In genomic region chr17:3084551-3084930, GRCm38 (mm10) we compare ENCODE assay signal across 8 mouse cellular contexts. TPM values are rescaled to one million over a fixed set of nuclear protein-coding genes. Genes with fewer than 3 reads are reported as not detected.
DNase-seq lines count a peak whose midpoint lies in the region; ATAC-seq and TF ChIP-seq lines count a peak whose summit lies in the region.

No protein-coding gene starts in this region.

- no peaks in the 10 kb centered on the region for H3K79me2 ChIP-seq in CH12.LX (replicated peaks; ENCODE audit: control insufficient read depth, extremely low read depth, insufficient read depth, poor library complexity, severe bottlenecking)

- H3K36me3 ChIP-seq in CH12.LX (replicated peaks in 1 of 2; ENCODE audit: control insufficient read depth in 1 of 2, insufficient read depth in 1 of 2, low read length in 1 of 2): no peaks in the 10 kb centered on the region
- H3K36me3 ChIP-seq in forebrain, embryonic 10.5 days (replicated peaks): no peaks in the 10 kb centered on the region
- no peaks in the 10 kb centered on the region for H3K36me3 ChIP-seq in heart, embryonic 16.5 days (ENCODE audit: control insufficient read depth, insufficient read depth)
- no peaks in the 10 kb centered on the region for H3K36me3 ChIP-seq in lung, embryonic 14.5 days (ENCODE audit: insufficient read depth)

- H3K9me3 ChIP-seq in CH12.LX (replicated peaks; ENCODE audit: low read length): no peaks in the 10 kb centered on the region
- peaks cover 3% of the 10 kb centered on the region for H3K9me3 ChIP-seq in forebrain, embryonic 10.5 days
- H3K9me3 ChIP-seq in heart, embryonic 16.5 days (replicated peaks; ENCODE audit: control insufficient read depth, low read length): no peaks in the 10 kb centered on the region
- H3K9me3 ChIP-seq in lung, embryonic 14.5 days (ENCODE audit: low read depth, low read length): no peaks in the 10 kb centered on the region; the same call in 1 of the 2 replicates

- TF ChIP-seq CTCF in CH12.LX (conservative IDR thresholded peaks at IDR 0.05 in 1 of 2, IDR thresholded peaks at IDR 0.05 in 1 of 2; ENCODE audit: low read depth in 2 of 2, low read length in 2 of 2): peak in 1 of 2 experiments; percentile 61; a peak in 2 of 4 replicates
- peak; percentile 84 for TF ChIP-seq CTCF in lung, embryonic 14.5 days (IDR thresholded peaks at IDR 0.05; ENCODE audit: low read depth)

- no peak for TF ChIP-seq EP300 in CH12.LX (IDR thresholded peaks at IDR 0.05; ENCODE audit: low read length)

- H3K4me1 ChIP-seq in CH12.LX (ENCODE audit: control insufficient read depth in 1 of 2, insufficient read depth in 2 of 2): peaks cover 15 to 22% of the 10 kb centered on the region in 2 experiments
- H3K4me1 ChIP-seq in forebrain, embryonic 10.5 days: peaks cover 6% of the 10 kb centered on the region
- H3K4me1 ChIP-seq in heart, embryonic 16.5 days (ENCODE audit: control insufficient read depth, insufficient read depth, low read length): no peaks in the 10 kb centered on the region
- H3K4me1 ChIP-seq in lung, embryonic 14.5 days (ENCODE audit: insufficient read depth): no peaks in the 10 kb centered on the region

- peak overlapping the region; percentile 68 for H3K9ac ChIP-seq in CH12.LX (ENCODE audit: insufficient read depth, low read depth)
- H3K9ac ChIP-seq in heart, embryonic 16.5 days (ENCODE audit: low read length): peak overlapping the region; percentile 81
- H3K9ac ChIP-seq in lung, embryonic 14.5 days: peak overlapping the region; percentile 59

- peak; percentile 24 for TF ChIP-seq RAD21 in CH12.LX (IDR thresholded peaks at IDR 0.05; ENCODE audit: low read depth, low read length)

- ATAC-seq in heart, embryonic 16.5 days (replicated peaks; ENCODE audit: extremely low read depth, insufficient read depth, low FRiP score): peak; percentile 24
- ATAC-seq in lung, embryonic 14.5 days (ENCODE audit: insufficient read depth): peak; percentile 50

- WGBS in forebrain, embryonic 10.5 days: under 1% methylated on average over 31 of the region's 31 CpGs
- under 1% methylated on average over 30 of the region's 31 CpGs for WGBS in heart, embryonic 16.5 days
- 1% methylated on average over 31 of the region's 31 CpGs for WGBS in lung, embryonic 14.5 days

- TF ChIP-seq POLR2A in CH12.LX (IDR thresholded peaks at IDR 0.05; ENCODE audit: low read depth, low read length): peak; percentile 11; the same call in 1 of the 2 replicates

- in situ Hi-C loops in CH12.LX (cut with MboI; ENCODE audit: low pct_ligation_motif_present, low pct_unique_long_range_greater_than_20kb, low sequenced_read_pairs): no loop called here

- H3K4me3 ChIP-seq in CH12.LX (replicated peaks in 1 of 3; ENCODE audit: low read depth in 2 of 3, low read length in 2 of 3, poor library complexity in 1 of 3): peak overlapping the region; percentile 55 to 65 (median 56)
- peak overlapping the region; percentile 59 for H3K4me3 ChIP-seq in forebrain, embryonic 10.5 days
- H3K4me3 ChIP-seq in heart, embryonic 16.5 days (ENCODE audit: low read length): peak overlapping the region; percentile 67
- H3K4me3 ChIP-seq in lung, embryonic 14.5 days (ENCODE audit: low read depth, low read length): peak overlapping the region; percentile 47

- H3K27ac ChIP-seq in CH12.LX (ENCODE audit: insufficient read depth, low read depth): peak overlapping the region; percentile 86
- H3K27ac ChIP-seq in forebrain, embryonic 10.5 days: peak overlapping the region; percentile 87
- peak overlapping the region; percentile 96 for H3K27ac ChIP-seq in heart, embryonic 16.5 days (ENCODE audit: low read length)
- peak overlapping the region; percentile 89 for H3K27ac ChIP-seq in lung, embryonic 14.5 days (ENCODE audit: low read depth)

- dilution Hi-C loops in CH12.LX (cut with MboI; ENCODE audit: extremely low pct_ligation_motif_present, extremely low pct_unique_long_range_greater_than_20kb, low sequenced_read_pairs): no loop called here

- peak; percentile 73 for DNase-seq in CH12.LX (ENCODE audit: extremely low read depth)
- peak; percentile 65 for DNase-seq in brain, adult 2 months (ENCODE audit: low read depth, low spot score)
- DNase-seq in forebrain, embryonic 10.5 days (ENCODE audit: extremely low spot score, low spot score): peak; percentile 75
- DNase-seq in layer of hippocampus, adult 18-20 months (ENCODE audit: low spot score in 2 of 2): peak; percentile 74 to 90
- peak; percentile 84 for DNase-seq in lung, embryonic 14.5 days
- DNase-seq in ovary, postnatal 10 days (ENCODE audit: low spot score): peak; percentile 68
- DNase-seq in thymus, postnatal 0 days (ENCODE audit: low spot score): peak; percentile 84

- peak overlapping the region; percentile 86 for H3K4me2 ChIP-seq in CH12.LX (ENCODE audit: insufficient read depth, low read depth, poor library complexity, severe bottlenecking)
- H3K4me2 ChIP-seq in heart, embryonic 16.5 days (ENCODE audit: low read depth, low read length): peak overlapping the region; percentile 86
- peak overlapping the region; percentile 61 for H3K4me2 ChIP-seq in lung, embryonic 14.5 days

- no peaks in the 10 kb centered on the region for H3K27me3 ChIP-seq in CH12.LX (replicated peaks)
- H3K27me3 ChIP-seq in forebrain, embryonic 10.5 days (ENCODE audit: poor library complexity, severe bottlenecking): no peaks in the 10 kb centered on the region
- H3K27me3 ChIP-seq in heart, embryonic 16.5 days (ENCODE audit: control insufficient read depth, insufficient read depth, low read length): no peaks in the 10 kb centered on the region
- no peaks in the 10 kb centered on the region for H3K27me3 ChIP-seq in lung, embryonic 14.5 days (ENCODE audit: insufficient read depth, low read length)

TF ChIP-seq in CH12.LX, 34 proteins besides CTCF, POLR2A, EP300 and RAD21:
- TF ChIP-seq SMC3 (IDR thresholded peaks at IDR 0.05; ENCODE audit: low read depth, low read length): peak; percentile 45
- peak; percentile 51; the same call in 1 of the 2 replicates for TF ChIP-seq MXI1 (IDR thresholded peaks at IDR 0.05; ENCODE audit: low read depth, low read length)
- 0 out of 2 replicates have a peak, but pooled peaks have one; percentile 21 for TF ChIP-seq MEF2A (IDR thresholded peaks at IDR 0.05; ENCODE audit: borderline replicate concordance, low read depth, low read length)
- 0 out of 2 replicates have a peak, but pooled peaks have one; percentile 33 for TF ChIP-seq NELFE (IDR thresholded peaks at IDR 0.05; ENCODE audit: low read depth, low read length)
- no peak for TF ChIP-seq USF2 (conservative IDR thresholded peaks at IDR 0.05; ENCODE audit: low read depth, low read length)
- TF ChIP-seq MAX (IDR thresholded peaks at IDR 0.05; ENCODE audit: low read length): peak; percentile 7; the same call in 1 of the 2 replicates
- no peak for TF ChIP-seq PAX5 (IDR thresholded peaks at IDR 0.05; ENCODE audit: low read length)
TF ChIP-seq in CH12.LX: peak in this region for 5.

RNA-seq across cellular contexts. Expression of gene Scaf8, which starts 30.2 kb away (rescaled TPM):
- total RNA-seq in CH12.LX (2012; rRNA removed): 23.9 and 26.2 TPM in 2 replicates
- total RNA-seq in CH12.LX (2014; rRNA removed): 30.7 and 31.8 TPM in 2 replicates
- 33.5 and 47.3 TPM in 2 replicates for polyA plus RNA-seq in CH12.LX (2012; ENCODE audit: insufficient read length, low read depth)
- polyA plus RNA-seq in forebrain, embryonic 10.5 days (2016; fragmentation: Nextera tagmentation; extraction: Ambion mirVana): 19.6 and 21.1 TPM in 2 replicates
- 12.6 and 13.7 TPM in 2 replicates for polyA plus RNA-seq in heart, embryonic 16.5 days (2015; fragmentation: Nextera tagmentation; extraction: Ambion mirVana)
- total RNA-seq in layer of hippocampus, adult 18-20 months (2021): 10 to 100 TPM; 54.6 to 61.2 TPM
- polyA plus RNA-seq in lung, embryonic 14.5 days (2014; fragmentation: Nextera tagmentation; extraction: Ambion mirVana): 26.3 and 30.2 TPM in 2 replicates
- polyA plus RNA-seq in thymus, postnatal 0 days (2015; fragmentation: Nextera tagmentation; extraction: Ambion mirVana): 19.1 and 19.2 TPM in 2 replicates

Comparison
In these comparisons a context has a peak if more than half of its experiments do, and no peak if none do; other contexts are left out.
1. Peak in every context shown above with its lines: DNase-seq, ATAC-seq, H3K4me3 ChIP-seq and H3K27ac ChIP-seq.